Mouse (Mus musculus): ENCODE measurements around the gene Farp1.

- TF ChIP-seq GATA1 (IDR thresholded peaks at IDR 0.05; ENCODE audit: borderline replicate concordance, low read length), result no peak
- TF ChIP-seq CTCF (IDR thresholded peaks at IDR 0.05; ENCODE audit: low read depth, low read length), result no peak
These were observed 25.5 kb downstream of the Farp1 start for GRCm38 (mm10) chr14:121060484-121060883.

Data from G1E (cell line).